Mouse (Mus musculus): Measurements from ENCODE around the gene Popdc3.

GRCm38 (mm10) chr10:45144038-45144817 is 33.7 kb upstream of the Popdc3 start:
- TF ChIP-seq POLR2A (IDR thresholded peaks at IDR 0.05; ENCODE audit: control insufficient read depth, extremely low read depth, insufficient read depth, low read length, poor library complexity) (no peak), CTCF (IDR thresholded peaks at IDR 0.05; ENCODE audit: borderline replicate concordance, control insufficient read depth, extremely low read depth, insufficient read depth, low read length, poor library complexity) (no peak)
